Mouse (Mus musculus) adrenal gland, postnatal 4 days (tissue): ENCODE data around the gene Olfr308. TPM values are rescaled to one million over a fixed set of nuclear protein-coding genes. Genes with fewer than 3 reads are reported as not detected.
"Not testable (repeated sequence)": the region's sequence is repeated elsewhere in the genome, so short reads cannot be mapped to it uniquely, and the experiment has no call there.

ENCODE experiments used
- DNase-seq, 2 experiments: peaks; one replicate each; pipeline ENCODE4 v3.0.0; 2021 to 2022; ENCODE audit warnings: low spot score in 2 of 2, mixed read lengths in 2 of 2
- long read RNA-seq, 2 experiments: library from polyadenylated mRNA; stranded (forward); transcript quantifications; one replicate each; pipeline ENCODE4 v2.0.0; 2021
- microRNA-seq: library from miRNA; unstranded; fragments of <30 nt; microRNA quantifications from one replicate; pipeline ENCODE4 v1.2.0, GENCODE M21; 2021
- total RNA-seq, 2 experiments: library from RNA; stranded (reverse); gene quantifications; 2 replicates each; pipeline ENCODE4 v1.2.3; 2021

Gene Olfr308
- total RNA-seq, result not detected
- long read RNA-seq, experiment 1, result 0 reads
- long read RNA-seq, experiment 2, result 0 reads

GRCm38 (mm10) chr7:86325530-86325929, at the start of gene Olfr308:
TSS of gene Olfr308 (minus strand) at chr7:86325630.
- DNase-seq, result no peak

GRCm38 (mm10) chr7:86366828-86367227, 41.4 kb upstream of the Olfr308 start, which contains the start of gene Olfr305:
TSS of gene Olfr305 (minus strand) at chr7:86366928.
- DNase-seq, result no peak

GRCm38 (mm10) chr7:86346296-86346695, 20.9 kb upstream of the Olfr308 start:
- not testable (repeated sequence) for DNase-seq

GRCm38 (mm10) chr7:86344253-86344652, 18.8 kb upstream of the Olfr308 start:
- no peak for DNase-seq

- no peak for DNase-seq
Measured at GRCm38 (mm10) chr7:86342881-86343565, 17.6 kb upstream of the Olfr308 start.

- DNase-seq, result no peak
Measured at GRCm38 (mm10) chr7:86337486-86337885, 12.1 kb upstream of the Olfr308 start, which contains the start of gene Olfr307. TSS of gene Olfr307 (minus strand) at chr7:86337586.

- no peak for DNase-seq
Measured at GRCm38 (mm10) chr7:86321323-86321722, 4.1 kb downstream of the Olfr308 start.

- DNase-seq, result no peak
Measured at GRCm38 (mm10) chr7:86313608-86314007, 11.8 kb downstream of the Olfr308 start, which contains the start of gene Olfr309. TSS of gene Olfr309 (minus strand) at chr7:86313708.

- DNase-seq, result no peak
Measured at GRCm38 (mm10) chr7:86277072-86277471, 48.4 kb downstream of the Olfr308 start, which contains the start of gene Olfr310. TSS of gene Olfr310 (minus strand) at chr7:86277172.

Small RNA genes within 50 kb of the gene (microRNA-seq; reads per million reads assigned to microRNA genes)
- gene Gm23192, result not detected

Other genes starting within 250 kb of the Olfr308 start
- gene Vmn2r75, start 153.9 kb downstream of the Olfr308 start, total RNA-seq, result not detected
- not detected for gene Vmn2r76, start 79.3 kb downstream of the Olfr308 start, total RNA-seq
- not detected for gene Olfr310, start 48.5 kb downstream of the Olfr308 start, total RNA-seq
- not detected for gene Olfr309, start 11.9 kb downstream of the Olfr308 start, total RNA-seq
- not detected for gene Olfr307, start 12.0 kb upstream of the Olfr308 start, total RNA-seq
- not detected for gene Olfr305, start 41.3 kb upstream of the Olfr308 start, total RNA-seq
- gene Olfr304, start 61.0 kb upstream of the Olfr308 start, total RNA-seq, result not detected
- gene Olfr303, start 72.2 kb upstream of the Olfr308 start, total RNA-seq, result not detected
- gene Olfr301, start 78.2 kb upstream of the Olfr308 start, total RNA-seq, result not detected
- not detected for gene Olfr299, start 134.3 kb upstream of the Olfr308 start, total RNA-seq
- not detected for gene Olfr298, start 166.9 kb upstream of the Olfr308 start, total RNA-seq
- gene Olfr297, start 194.3 kb upstream of the Olfr308 start, total RNA-seq, result not detected